Mouse (Mus musculus) natural killer cell, adult 2 months (primary cell): ENCODE results near the gene Kcnip4.

Source experiments
- DNase-seq, 2 experiments: peaks; one replicate each; pipeline ENCODE4 v3.0.0; 2022; ENCODE audit warnings: low spot score in 2 of 2

Kcnip4 gene

GRCm38 (mm10) chr5:49247081-49247480 lies 277.6 kb downstream of the Kcnip4 start:
- no peak for DNase-seq

GRCm38 (mm10) chr5:49244414-49244813 lies 280.3 kb downstream of the Kcnip4 start:
- DNase-seq, result no peak

- DNase-seq, result no peak
These were observed 283.0 kb downstream of the Kcnip4 start for GRCm38 (mm10) chr5:49241708-49242107.

- DNase-seq, result no peak
These were observed 323.4 kb downstream of the Kcnip4 start for GRCm38 (mm10) chr5:49201164-49201756.

- DNase-seq, result no peak
These were observed 336.5 kb downstream of the Kcnip4 start for GRCm38 (mm10) chr5:49188236-49188635.

- DNase-seq, result no peak
These were observed 374.4 kb downstream of the Kcnip4 start for GRCm38 (mm10) chr5:49150116-49150811.

GRCm38 (mm10) chr5:49149684-49150083 lies 375.0 kb downstream of the Kcnip4 start:
- no peak for DNase-seq

GRCm38 (mm10) chr5:49095432-49095831 lies 429.3 kb downstream of the Kcnip4 start:
- DNase-seq, result no peak

GRCm38 (mm10) chr5:49094945-49095344 lies 429.8 kb downstream of the Kcnip4 start:
- DNase-seq, result no peak

GRCm38 (mm10) chr5:49094306-49094705 lies 430.4 kb downstream of the Kcnip4 start:
- no peak for DNase-seq

GRCm38 (mm10) chr5:49090122-49090680 lies 434.5 kb downstream of the Kcnip4 start:
- DNase-seq, result no peak

GRCm38 (mm10) chr5:49065646-49066045 lies 459.1 kb downstream of the Kcnip4 start:
- DNase-seq, result no peak

- DNase-seq, result no peak
These were observed 465.8 kb downstream of the Kcnip4 start for GRCm38 (mm10) chr5:49058926-49059325.

GRCm38 (mm10) chr5:49057636-49058340 lies 466.9 kb downstream of the Kcnip4 start:
- no peak for DNase-seq

- no peak for DNase-seq
These were observed 476.7 kb downstream of the Kcnip4 start for GRCm38 (mm10) chr5:49047960-49048359.

GRCm38 (mm10) chr5:49041259-49041845 lies 483.4 kb downstream of the Kcnip4 start:
- DNase-seq, result no peak

GRCm38 (mm10) chr5:48997359-48997758 lies 527.3 kb downstream of the Kcnip4 start:
- no peak for DNase-seq

GRCm38 (mm10) chr5:48989145-48989659 lies 535.5 kb downstream of the Kcnip4 start:
- no peak for DNase-seq

GRCm38 (mm10) chr5:48942378-48943088 lies 582.2 kb downstream of the Kcnip4 start:
- DNase-seq, result no peak

GRCm38 (mm10) chr5:48931881-48932280 lies 592.8 kb downstream of the Kcnip4 start:
- DNase-seq, result no peak

- no peak for DNase-seq
These were observed 634.5 kb downstream of the Kcnip4 start for GRCm38 (mm10) chr5:48890216-48890615.
